Mouse (Mus musculus) kidney, adult 2 months (tissue): ENCODE measurements at regions not wholly inside any gene's neighbourhood (a gene's known extent, or its start where the extent isn't known, plus 50 kb on each side); places are given as distances from the start of the nearest gene placed in this dataset.

Experiments
- CTCF ChIP-seq: fragments of 200-500 bp; conservative IDR thresholded peaks from 2 replicates; pipeline ENCODE4 v1.5.1; 2011; ENCODE audit warnings: low read depth, mild to moderate bottlenecking, control low read depth, low read length, moderate library complexity, mixed read lengths; ENCODE audit not compliant: insufficient read depth, insufficient read length
- POLR2A ChIP-seq: fragments of 200-500 bp; IDR thresholded peaks from one replicate; pipeline ENCODE4 v1.6.1; 2011; ENCODE audit warnings: low read depth, low read length, control low read depth

DNA sequence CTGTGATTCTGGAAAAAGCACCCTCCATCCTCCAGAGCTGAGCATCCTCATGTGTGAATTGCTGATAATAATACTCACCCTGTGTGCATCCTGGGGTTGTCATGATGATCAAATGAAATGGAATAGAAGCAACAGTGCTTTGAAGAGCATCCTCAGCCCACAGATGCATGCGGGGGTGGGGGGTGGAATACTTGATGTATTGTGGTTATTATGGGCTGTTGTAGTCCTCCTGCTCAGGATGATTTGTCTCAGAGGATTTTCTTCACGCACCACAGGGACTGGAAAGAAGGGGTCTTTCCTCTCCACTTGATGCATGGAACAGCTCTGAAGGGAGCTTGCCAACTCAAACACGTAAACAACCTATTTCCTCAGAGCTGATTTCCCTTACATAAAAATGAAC lies 694.4 kb upstream of the Dpp10 start:
- no peak for TF ChIP-seq CTCF
- TF ChIP-seq POLR2A: no peak
